Mouse (Mus musculus): ENCODE data around the gene Gsto2.
A peak's percentile ranks its signal among the peaks of the same experiment; 100 is the strongest.
"Not testable (repeated sequence)": the region's sequence is repeated elsewhere in the genome, so short reads cannot be mapped to it uniquely, and the experiment has no call there.

Gsto2 gene

DNA sequence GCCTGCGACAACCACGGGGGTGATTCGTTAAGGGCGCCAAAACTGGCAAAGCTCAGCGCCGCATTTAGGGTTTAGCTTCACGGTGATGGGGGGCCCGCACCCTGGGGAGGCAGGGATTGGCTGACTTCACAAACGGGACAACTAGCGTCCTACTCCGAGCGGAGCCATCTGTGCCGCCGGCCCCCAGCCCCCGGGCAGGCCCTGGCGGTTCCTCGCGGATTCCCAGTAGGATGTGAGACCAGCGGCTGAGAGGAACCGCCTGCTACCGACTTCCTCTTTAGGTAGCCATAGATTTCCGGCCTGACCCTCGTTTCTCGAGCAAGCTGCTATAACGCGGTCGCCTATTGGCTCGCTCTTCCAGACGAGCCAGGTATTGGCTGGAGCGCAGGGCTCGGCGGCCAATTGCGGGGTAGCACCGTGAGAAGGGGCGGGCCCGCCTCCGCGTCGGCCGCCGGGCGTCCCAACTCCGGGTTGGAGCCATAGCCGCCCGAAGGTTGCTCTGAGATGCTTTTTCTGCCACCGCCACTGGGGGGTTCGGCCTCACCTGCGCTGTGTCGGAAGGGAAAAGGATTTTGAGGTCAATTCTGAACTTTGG is at the start of gene Gsto2:
Gene Gsto2 (plus strand): TSS at position 182 of the 595 bp plus-strand sequence.
- peak; percentile 95 to 98 for DNase-seq

DNA sequence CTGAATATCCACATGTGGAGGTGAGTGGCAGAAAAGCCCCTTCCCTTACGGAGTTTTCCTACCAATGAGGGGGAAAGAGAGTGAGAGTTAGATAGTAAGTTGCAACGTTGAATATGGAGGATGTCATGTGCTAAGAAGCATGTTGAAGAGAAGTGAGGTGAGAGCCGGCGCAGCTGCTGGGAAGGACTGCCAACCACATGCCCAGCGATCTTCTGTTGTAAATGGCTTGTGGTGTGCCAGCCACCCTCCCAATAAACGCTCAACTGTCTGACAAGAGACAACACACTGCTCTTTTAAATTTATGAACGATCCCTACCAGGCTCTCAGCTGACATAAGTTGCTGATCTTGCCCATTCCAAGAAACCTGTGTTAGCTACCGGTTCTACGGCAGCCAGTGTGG is 47.6 kb upstream of the Gsto2 start:
- DNase-seq = no peak

DNA sequence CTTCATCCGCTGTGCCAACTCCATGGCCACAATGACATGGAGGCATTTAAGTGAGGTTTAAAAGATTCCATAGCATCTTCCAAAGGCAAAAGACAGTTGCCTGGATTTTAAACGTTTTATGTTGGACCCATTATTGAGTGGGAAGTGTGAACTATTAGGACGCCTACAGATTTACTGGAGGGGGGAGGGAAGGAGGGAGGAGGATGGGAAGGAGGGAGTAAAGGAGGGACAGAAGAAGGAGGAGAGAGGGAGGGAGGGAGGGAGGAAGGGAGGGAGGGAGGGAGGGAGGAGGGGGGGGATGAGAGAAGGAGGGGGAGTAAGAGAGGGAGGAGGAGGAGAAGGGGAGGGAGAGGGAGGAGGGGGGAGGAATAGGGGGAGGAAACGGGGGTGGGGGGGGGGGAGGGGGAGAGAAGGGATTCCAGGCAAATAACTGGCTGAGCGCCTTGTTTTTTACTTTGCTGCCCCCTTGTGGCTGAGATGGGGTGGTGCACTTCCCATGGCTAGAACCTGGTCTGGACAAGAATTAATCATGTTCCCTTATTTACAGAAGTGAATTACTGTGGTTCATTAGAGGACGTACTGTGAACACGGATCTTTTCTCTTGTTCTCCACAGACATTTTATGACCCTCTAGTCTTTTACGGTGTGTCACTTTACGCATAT is 44.4 kb upstream of the Gsto2 start:
- peak; percentile 68 to 79 for DNase-seq

DNA sequence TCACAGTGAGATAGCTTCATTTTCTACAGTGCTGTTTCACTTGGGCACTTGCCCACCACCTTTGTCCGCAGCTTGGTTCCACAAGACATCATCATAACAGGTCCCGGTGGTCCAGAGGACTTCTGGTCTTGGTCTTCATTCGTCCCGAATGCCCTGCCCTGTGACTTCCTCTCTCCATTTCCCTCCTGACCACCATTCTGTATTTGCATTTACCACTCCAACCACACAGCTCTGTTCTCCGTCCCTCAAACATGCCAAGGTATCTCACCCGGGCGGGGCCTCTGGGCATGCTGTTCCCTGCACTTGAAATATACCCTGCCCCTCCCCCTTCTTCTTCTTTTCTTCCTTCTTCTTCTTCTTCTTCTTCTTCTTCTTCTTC is 43.9 kb upstream of the Gsto2 start:
- no peak for DNase-seq

DNA sequence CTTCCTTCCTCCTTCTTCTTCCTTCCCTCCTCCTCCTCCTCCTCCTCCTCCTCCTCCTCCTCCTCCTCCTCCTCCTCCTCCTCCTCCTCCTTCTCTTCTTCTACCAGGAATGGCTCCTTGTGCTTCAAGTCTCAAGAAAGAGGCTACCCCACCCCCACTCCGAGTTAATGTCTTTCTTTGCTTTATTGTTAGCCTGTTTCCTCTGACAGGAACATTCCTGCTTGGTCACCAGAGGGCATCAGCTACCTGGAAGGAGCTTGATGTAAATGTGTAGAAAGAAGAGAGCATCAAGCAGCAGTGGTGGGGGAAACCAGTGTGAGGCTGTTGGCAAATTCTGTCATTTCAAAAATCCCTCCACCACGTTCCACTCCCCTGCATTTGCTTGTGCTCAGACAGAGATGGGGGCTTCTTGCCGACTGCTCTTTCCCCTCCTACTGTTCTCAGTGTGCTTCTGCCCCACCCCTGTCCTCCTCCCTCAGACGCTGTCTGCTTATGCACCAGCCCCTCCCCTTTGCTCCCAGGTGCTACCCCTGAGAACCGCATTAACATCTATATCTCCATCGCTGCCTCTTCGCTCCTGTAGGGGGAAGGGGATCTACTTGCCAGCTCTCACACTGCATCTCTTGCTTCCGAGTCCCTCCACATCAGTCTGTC is 43.1 kb upstream of the Gsto2 start:
- peak in 1 of 2 experiments; percentile 24 for DNase-seq

DNA sequence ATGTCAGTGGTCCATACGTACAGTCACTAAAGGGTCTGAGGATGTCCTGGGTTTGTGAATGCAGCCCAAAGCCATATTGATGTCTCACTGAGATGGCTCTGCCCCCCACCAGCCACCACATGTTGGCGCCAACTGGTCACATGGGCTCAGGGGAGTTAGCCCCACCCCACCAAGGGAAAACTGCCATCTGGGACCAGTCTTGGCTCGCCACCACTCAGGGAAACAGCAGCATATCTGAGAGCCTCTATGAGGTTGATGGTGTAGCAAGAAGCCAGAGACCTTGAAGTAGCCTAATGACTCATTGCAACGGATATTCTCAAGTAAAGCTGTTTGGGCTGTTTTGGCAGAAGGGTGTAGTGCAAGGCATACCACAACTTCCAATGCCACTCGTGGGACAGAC is 41.3 kb upstream of the Gsto2 start:
- no peak for DNase-seq

DNA sequence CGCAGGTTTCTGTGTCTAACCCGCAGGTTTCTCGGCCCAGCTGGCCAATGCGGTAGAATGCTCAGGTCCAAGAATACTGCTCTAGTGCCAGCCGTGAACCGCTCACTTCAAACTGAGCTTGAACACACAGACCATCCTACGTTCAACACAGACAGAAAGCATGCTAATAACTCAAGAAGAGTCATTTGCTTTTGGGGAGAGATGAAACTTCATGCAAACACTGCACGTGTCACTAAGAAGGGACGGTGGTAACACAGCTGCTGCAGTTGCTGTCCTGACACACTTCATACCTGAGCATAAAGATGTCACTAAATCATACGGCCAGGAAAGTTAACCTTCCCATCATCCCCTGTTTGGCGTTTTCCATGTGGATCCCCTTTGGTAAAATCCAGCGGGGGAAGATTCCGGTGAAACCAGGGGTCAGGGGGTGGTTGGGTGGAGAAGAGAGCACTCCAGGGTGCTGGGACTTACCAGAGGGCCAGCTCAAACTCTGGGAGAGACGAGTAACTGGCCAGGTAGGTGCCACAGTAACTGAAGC is 35.4 kb upstream of the Gsto2 start:
- DNase-seq = no peak

DNA sequence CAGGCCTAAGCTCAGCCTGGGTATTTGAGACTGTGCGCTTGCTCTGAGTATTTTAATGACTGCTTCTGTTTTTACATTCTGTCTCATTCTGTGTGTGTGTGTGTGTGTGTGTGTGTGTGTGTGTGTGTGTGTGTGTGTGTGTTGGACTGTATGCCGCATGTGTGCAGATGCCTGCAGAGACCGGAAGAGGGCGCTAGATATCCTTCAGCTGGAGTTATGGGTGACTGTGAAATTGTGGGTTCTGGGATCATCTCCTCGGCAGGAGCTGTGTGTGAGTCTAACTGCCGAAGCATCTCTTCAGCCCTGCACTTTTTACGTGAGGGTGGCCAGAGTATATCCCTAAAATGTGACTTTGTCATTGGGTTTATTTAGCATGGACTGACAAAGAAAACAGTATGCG is 34.2 kb upstream of the Gsto2 start:
- no peak for DNase-seq

DNA sequence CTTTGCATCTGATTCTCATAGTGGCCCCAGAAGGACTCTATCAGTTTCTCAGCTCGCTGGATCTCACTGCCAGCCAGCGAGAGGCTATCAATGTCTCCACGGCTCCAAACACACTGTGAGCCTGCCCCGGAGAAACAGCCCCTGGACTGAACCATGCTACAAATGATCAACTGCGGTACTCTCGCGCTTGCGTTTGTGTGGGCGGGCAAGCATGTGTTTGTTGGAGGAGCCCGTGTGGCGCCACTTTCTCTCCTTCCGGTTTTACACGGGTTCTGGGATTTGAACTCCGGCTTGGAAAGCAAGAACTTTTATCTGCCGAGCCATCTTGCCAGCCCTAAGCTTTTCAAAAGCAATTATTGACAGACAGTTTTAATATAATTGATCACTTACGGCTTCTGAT is 33.0 kb upstream of the Gsto2 start:
- no peak for DNase-seq

DNA sequence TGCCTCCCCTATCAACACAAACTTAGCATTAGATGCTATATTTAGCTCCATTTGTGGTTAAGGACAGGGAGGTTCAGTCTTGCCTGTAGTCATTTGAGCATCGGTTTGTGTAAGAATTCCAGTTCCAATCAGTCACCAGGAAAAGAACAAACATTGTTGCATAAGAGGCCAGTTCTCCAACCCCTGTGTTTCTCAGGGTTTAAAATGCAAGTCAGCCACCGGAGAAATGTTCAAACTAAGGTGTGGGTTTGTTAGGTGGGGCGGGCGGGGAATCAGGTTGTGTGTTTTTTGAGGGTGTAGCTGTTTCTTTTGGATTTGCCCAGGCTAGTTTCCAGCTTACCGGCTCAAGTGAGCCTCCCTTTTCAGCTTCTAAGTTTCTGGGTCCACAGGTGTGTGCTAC is 30.7 kb upstream of the Gsto2 start:
- no peak for DNase-seq

DNA sequence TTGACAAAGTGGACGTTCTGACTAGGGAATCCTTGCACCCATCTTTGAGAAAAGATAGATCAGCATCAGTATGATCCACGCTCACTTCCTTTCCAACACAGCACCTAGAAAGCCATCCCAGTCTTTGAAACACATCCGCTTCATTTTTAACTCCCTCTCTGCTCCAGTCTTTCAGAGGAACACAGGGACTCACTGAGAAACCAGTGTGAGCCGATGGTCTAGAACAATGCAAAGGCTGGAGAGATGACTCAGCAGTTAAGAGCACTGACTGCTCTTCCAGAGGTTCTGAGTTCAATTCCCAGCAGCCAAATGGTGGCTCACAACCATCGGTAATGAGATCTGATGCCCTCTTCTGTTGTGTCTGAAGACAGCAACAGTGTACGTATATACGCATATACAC is 29.6 kb upstream of the Gsto2 start:
- no peak for DNase-seq

DNA sequence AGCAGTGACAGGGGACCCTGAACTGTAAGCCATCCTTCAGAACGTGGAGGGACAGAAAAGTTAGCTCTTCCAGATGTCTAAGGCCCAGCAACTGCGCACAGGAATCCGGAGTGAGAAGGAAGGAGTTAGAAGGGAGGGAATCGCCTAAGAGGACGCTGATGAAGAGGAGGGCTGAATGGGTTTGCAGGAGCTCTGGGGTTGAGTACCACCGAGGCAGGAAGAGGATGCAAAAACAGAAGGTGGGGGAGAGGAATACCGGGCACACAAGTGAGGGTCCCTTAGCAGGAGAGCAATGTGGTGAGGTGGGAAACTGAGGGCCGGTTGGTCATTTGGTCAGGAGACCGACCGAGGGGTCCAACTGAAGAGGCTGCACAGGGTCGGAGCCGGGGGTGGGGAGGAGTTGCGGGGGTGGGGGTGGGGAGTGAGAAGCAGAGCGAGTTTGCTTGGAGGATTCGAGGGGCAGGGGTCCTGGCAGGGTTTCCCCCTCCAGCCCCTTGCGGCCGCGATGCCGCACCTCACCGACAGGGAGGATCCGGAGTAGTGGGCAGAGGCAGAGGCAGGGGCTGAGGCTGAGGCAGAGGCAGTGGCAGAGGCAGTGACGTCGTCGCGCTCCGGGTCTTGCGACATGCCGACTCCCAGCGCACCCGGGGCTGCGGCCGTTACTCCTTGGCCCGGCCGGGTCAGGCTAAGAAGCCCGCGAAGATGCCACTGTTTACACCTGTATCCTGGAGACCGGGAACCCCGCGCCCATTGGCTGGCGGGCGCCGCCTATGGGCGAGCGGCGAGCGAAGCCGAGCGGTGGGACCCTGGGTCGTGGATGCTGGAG is 28.4 kb upstream of the Gsto2 start:
- peak; percentile 67 to 76 for DNase-seq

DNA sequence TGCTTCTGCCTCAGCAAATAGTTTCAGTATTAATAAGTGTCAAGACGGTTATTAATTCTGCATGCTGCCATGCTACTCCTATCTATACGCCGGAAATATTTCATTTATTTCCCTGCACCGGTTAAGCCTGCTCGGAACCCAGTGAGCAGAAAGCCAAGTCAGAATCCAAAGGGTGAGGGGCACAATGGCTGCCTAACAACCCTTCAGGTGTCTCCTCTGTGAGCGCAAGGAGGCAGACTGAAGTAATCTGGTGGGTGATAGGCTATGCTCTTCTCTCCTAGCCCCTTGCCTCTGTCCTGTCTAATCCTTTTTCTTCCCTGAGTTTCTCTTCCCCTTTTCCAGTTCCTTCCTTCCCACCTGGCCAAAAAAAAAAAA is 27.8 kb upstream of the Gsto2 start:
- no peak for DNase-seq

DNA sequence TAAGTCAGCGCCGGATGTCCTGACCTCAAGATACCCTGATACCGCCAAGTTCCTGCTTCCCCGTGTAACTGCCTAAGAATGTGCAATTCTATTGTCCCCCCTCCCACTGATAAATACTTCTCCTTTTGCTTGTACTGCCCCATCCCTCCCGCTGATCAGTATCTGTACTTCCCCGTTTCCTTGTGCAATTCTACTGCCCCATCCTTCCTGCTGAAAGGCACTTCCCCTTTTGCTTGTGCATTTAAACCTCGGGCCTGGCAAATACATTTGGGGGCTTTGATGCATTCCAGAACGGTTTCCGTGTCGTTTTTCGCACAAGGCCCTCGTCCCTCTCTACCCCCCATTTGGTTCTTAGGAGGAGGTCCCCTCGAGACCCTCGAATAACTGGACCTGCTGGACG is 24.1 kb upstream of the Gsto2 start:
- not testable (repeated sequence) for DNase-seq

DNA sequence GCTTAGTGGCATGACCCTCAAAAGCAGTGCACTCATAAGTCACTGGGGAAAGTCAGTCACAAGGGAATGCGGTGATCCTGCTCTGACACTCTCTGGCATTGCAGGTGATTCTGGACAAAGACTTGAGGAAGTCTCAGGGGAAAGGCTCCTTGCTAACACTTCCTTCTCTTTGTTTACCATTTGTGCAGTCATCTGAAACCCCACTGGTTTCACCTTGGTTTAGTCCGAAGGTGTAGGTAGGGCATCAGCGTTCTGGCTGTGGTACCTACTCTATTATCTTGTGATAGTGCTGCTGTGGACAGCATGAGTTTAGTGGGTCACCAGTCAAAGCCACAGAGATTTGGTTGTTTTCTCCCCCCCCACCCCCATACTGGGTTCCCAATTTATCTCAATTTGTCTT is 15.6 kb upstream of the Gsto2 start:
- DNase-seq = no peak

DNA sequence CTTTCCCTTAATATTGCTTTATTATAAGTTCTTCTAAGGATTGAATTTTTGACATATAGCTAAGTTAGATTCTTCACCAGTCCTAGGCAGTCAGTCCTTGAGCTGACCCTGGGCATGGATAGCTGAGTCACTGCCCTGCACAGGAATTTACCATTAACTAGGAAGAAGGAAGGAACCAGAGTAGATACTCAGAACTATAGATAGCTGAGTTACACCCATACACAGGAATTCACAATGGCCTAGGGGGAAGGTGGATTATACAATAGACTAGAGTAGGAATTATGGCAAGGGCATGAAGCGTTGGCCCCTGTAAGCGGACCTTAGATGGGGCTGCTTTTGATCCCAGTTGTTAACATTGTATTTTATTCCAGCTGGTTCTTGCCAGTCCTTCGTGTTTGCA is 13.2 kb upstream of the Gsto2 start:
- not testable (repeated sequence) for DNase-seq

DNA sequence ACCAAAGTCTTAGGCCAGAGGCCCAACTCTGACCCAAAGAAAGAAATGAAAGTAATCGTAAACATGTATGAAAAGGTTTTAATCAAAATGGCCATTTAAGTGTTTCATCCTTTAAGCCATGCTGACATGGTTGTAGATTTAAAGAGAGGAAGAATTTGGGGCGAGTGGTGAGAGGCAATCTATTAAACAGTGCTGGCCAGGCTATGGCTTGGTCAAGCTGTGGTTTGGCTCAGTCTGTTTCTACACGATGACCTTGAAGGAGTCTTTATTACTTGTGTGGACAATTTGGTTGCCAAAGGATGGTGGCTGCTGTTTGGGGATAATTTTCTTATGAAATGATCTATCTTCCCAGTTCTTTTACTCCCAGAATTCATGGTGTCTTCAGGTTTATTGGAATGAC is 12.3 kb upstream of the Gsto2 start:
- DNase-seq = no peak

DNA sequence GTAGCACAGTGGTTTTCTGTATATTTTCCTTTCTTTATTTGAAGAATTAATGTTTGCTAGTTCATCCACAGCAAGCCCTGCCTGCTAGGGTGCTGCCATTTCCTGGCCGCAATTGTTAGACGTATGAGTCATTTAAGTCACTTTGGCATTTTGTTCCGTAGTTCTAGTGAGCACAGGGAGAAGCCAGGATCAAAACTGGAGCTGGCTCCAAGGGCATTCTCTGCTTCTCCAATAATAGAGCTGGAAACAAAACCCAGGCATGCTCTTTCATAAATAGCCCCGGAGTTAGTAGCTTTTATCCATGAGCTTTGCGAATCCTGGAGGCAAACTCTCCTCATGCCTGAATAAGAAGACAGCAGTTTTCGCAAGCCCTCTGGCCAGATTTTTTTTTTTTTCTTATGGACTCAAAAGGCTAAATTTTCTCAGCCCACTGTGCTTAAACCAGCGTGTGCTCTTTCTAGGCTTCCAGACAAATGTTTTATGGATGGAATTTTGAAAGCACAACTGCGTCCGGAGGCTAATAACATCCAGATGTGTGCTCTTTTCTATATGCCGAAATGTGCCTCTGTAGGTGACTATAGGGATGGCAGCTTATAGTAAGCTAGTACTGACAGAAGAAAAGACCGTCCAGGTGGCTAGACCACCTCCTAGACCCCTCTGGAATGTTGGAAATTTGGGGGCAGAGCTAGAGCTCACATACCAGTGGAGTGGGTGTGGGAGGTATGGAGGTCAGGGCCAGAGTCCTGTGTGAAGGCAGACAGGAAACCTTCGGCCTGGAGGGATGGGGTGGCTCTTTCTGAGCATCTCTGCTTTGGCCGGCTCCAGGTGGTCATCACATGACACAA is 11.2 kb upstream of the Gsto2 start:
- no peak for DNase-seq

DNA sequence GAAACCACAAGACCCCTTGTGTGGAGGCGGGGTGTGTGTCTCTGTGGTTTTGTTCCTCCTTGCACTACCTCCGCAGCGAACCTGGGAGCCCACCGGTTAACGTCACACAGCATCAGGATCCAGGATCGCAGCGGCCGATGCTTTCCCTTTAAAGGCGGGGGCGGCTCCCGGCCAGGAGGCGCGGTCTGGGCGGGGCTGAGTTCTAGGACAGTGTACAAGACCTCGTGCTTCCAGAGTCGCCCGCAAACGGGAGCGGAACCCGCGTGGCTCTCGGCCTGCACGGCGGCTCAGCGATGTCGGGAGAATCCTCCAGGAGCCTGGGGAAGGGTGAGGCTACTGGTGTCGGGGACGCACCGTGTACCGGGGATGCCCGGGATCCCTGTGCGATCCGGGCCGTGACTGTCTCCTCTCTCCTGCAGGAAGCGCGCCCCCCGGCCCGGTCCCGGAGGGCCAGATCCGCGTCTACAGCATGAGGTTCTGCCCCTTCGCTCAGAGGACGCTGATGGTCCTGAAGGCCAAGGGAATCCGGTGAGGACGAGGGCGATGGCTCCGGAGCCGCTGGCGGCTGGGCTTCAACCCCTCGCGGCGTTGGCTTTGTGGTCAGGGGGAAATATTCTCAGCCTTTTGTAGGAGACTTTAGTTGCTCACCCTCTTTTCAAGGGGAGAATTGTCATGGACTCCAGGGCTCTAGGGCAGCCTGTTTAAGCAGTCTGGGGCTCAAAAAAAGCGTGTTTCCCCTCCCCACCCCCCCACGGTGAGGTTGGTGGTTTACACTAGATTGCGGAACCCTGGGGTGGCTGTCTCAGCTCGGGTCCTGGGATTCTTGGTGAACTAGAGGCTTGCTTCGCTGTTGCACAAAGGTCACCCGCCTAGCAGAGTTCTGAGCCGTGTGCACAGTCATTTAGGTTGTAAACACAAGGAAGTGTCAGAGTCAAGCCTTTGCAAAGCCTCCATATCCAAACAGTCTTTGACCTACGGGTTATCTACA is 10.2 kb upstream of the Gsto2 start, which contains the start of gene Gsto1:
Gene Gsto1 (plus strand): TSS at position 175 of the 988 bp plus-strand sequence.
- peak; percentile 88 to 91 for DNase-seq

DNA sequence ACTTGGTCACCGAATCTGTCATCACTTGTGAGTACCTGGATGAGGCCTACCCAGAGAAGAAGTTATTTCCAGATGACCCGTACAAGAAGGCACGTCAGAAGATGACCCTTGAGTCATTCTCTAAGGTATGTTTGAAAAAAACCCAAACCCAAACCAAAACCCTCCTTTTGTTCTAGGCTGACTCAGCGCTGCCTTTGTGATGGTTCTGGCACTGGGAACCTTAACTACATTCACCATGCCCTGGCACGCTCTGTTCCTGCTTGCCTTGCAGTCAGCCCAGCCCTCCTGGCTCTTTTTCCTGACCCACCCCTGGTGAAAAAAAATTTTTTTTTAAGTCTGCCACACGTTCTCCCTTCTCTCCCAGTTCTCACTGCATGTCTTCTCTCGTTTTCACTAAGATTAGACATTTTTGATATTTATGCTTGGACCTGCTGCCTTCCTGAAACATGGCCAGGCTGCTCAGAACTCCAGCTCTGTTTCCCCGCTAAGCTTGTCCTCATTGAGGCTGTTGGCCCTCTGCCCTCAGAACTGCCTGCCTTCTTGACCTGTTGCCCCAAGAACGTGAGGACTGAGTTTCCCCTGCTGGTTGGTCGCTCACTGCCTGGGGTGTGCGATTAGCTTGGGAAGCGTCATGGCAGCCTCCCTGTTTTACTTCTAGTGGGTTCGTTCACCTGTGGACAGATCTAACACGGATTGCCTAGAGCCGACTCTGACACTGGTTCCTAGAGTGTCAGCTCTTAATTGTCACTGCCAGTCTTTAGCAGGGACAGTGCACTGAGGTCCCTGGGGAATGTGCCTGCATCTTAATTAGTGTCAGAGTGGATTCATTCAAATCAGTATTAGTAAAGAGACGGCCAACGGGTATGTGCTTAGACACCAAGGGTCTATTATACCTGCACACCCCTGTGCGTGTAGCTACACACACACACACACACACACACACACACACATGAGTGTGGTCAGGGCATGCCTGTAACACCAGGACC is 7.1 kb upstream of the Gsto2 start:
- peak; percentile 68 to 83 for DNase-seq

Data from lung, postnatal 4 days (tissue).